Mouse (Mus musculus) ES-E14 (cell line): ENCODE results near the gene Gck.

Experiments used
- CHD2 ChIP-seq: IDR thresholded peaks from 2 replicates; pipeline ENCODE4 v1.6.1; 2014; ENCODE audit warnings: mild to moderate bottlenecking, low read depth, low read length, inconsistent platforms
- HCFC1 ChIP-seq: IDR thresholded peaks from 2 replicates; pipeline ENCODE4 v1.6.1; 2012; ENCODE audit warnings: low read length, inconsistent platforms, borderline replicate concordance; ENCODE audit not compliant: insufficient read depth
- MAFK ChIP-seq: IDR thresholded peaks from 2 replicates; pipeline ENCODE4 v1.6.1; 2014; ENCODE audit warnings: mild to moderate bottlenecking, low read depth, low read length, inconsistent platforms; ENCODE audit not compliant: insufficient read depth
- ZC3H11A ChIP-seq: IDR thresholded peaks from 2 replicates; pipeline ENCODE4 v1.6.1; 2012; ENCODE audit warnings: low read depth, mild to moderate bottlenecking, inconsistent platforms, low read length, borderline replicate concordance
- ZNF384 ChIP-seq: IDR thresholded peaks from 2 replicates; pipeline ENCODE4 v1.6.1; 2012; ENCODE audit warnings: low read depth, low read length, inconsistent platforms

GRCm38 (mm10) chr11:5852314-5852713, 97.6 kb downstream of the Gck start:
- TF ChIP-seq CHD2, result no peak
- no peak for TF ChIP-seq ZC3H11A
- no peak for TF ChIP-seq HCFC1
- no peak for TF ChIP-seq ZNF384
- no peak for TF ChIP-seq MAFK
